Mouse (Mus musculus) olfactory bulb, adult 2 months (tissue): ENCODE data around the gene Ston2. TPM values are rescaled to one million over a fixed set of nuclear protein-coding genes. Genes with fewer than 3 reads are reported as not detected.

Experiments used
- H3K27ac ChIP-seq: fragments of 200-500 bp; 2 replicates; pipeline ENCODE4 v1.5.1; 2012; ENCODE audit warnings: low read depth, low read length; ENCODE audit not compliant: insufficient read depth
- H3K4me1 ChIP-seq: fragments of 200-500 bp; 2 replicates; pipeline ENCODE4 v1.6.1; 2012; ENCODE audit warnings: low read length; ENCODE audit not compliant: control insufficient read depth, insufficient read depth
- H3K4me3 ChIP-seq: fragments of 200-500 bp; 2 replicates; pipeline ENCODE4 v1.5.1; 2012; ENCODE audit warnings: mild to moderate bottlenecking, low read depth, low read length, moderate library complexity; ENCODE audit not compliant: insufficient read depth
- CTCF ChIP-seq: fragments of 200-500 bp; IDR thresholded peaks from 2 replicates; pipeline ENCODE4 v1.5.1; 2012; ENCODE audit warnings: low read depth, mild to moderate bottlenecking, low read length, moderate library complexity; ENCODE audit not compliant: insufficient read depth
- POLR2A ChIP-seq: fragments of 200-500 bp; IDR thresholded peaks from 2 replicates; pipeline ENCODE4 v1.6.1; 2012; ENCODE audit warnings: mild to moderate bottlenecking, low read depth, low read length, moderate library complexity; ENCODE audit not compliant: insufficient read depth
- WGBS: fragments of 180-500 bp; shearing (Covaris S2); methylation state at CpG from one replicate; pipeline ENCODE4 v1.1.7; 2018; 5-methylcytosine and 5-hydroxymethylcytosine counted together
- polyA plus RNA-seq: library from polyadenylated mRNA; stranded (reverse); fragments of >200 nt; gene quantifications from 2 replicates; pipeline ENCODE4 v1.2.4, GENCODE M21; 2012; ENCODE audit warnings: low replicate concordance; ENCODE audit not compliant: missing spikeins, insufficient read depth, insufficient read length

The Ston2 gene
- polyA plus RNA-seq, 1 experiment, result not detected

- no peak overlapping the region for H3K4me3 ChIP-seq
- H3K27ac ChIP-seq, result no peak overlapping the region
- TF ChIP-seq CTCF (no peak), POLR2A (no peak)
- H3K4me1 ChIP-seq, result no peaks in the 10 kb centered on the region
- WGBS, result 92% methylated on average over 5 of the region's 5 CpGs
Observed at GRCm38 (mm10) chr12:91702829-91703228, 85.4 kb downstream of the Ston2 start.

GRCm38 (mm10) chr12:91699451-91700141 lies 88.6 kb downstream of the Ston2 start:
- no peak overlapping the region for H3K27ac ChIP-seq

GRCm38 (mm10) chr12:91696231-91696630 lies 92.0 kb downstream of the Ston2 start:
- 74% methylated on average over 4 of the region's 4 CpGs for WGBS
- no peak overlapping the region for H3K4me3 ChIP-seq
- no peak overlapping the region for H3K27ac ChIP-seq
- TF ChIP-seq POLR2A (no peak), CTCF (no peak)
- no peaks in the 10 kb centered on the region for H3K4me1 ChIP-seq

More at GRCm38 (mm10) chr12:91699451-91700141, 88.6 kb downstream of the Ston2 start:
- 95% methylated on average over 7 of the region's 7 CpGs for WGBS
- TF ChIP-seq POLR2A (no peak), CTCF (no peak)
- Histone ChIP-seq H3K4me1 (no peaks in the 10 kb centered on the region), H3K4me3 (no peak overlapping the region)

GRCm38 (mm10) chr12:91695761-91696160 lies 92.4 kb downstream of the Ston2 start:
- H3K4me1 ChIP-seq, result no peaks in the 10 kb centered on the region
- H3K4me3 ChIP-seq, result no peak overlapping the region
- H3K27ac ChIP-seq, result no peak overlapping the region
- TF ChIP-seq POLR2A, result no peak
- TF ChIP-seq CTCF, result no peak
- 89% methylated on average over 4 of the region's 4 CpGs for WGBS

- no peak overlapping the region for H3K27ac ChIP-seq
- no peak overlapping the region for H3K4me3 ChIP-seq
- no peak for TF ChIP-seq POLR2A
- TF ChIP-seq CTCF, result no peak
- H3K4me1 ChIP-seq, result no peaks in the 10 kb centered on the region
- 91% methylated on average over 4 of the region's 4 CpGs for WGBS
Observed at GRCm38 (mm10) chr12:91694748-91695147, 93.4 kb downstream of the Ston2 start.

GRCm38 (mm10) chr12:91693566-91693965 lies 94.6 kb downstream of the Ston2 start:
- WGBS, result 84% methylated on average over 7 of the region's 7 CpGs
- no peak overlapping the region for H3K4me3 ChIP-seq
- TF ChIP-seq CTCF (no peak), POLR2A (no peak)
- no peaks in the 10 kb centered on the region for H3K4me1 ChIP-seq
- H3K27ac ChIP-seq, result no peak overlapping the region

- no peak overlapping the region for H3K4me3 ChIP-seq
- WGBS, result 84% methylated on average over 3 of the region's 3 CpGs
Observed at GRCm38 (mm10) chr12:91692991-91693390, 95.2 kb downstream of the Ston2 start.

GRCm38 (mm10) chr12:91685674-91686290 lies 102.4 kb downstream of the Ston2 start:
- H3K4me3 ChIP-seq, result no peak overlapping the region
- no peak overlapping the region for H3K27ac ChIP-seq
- 63% methylated on average over 13 of the region's 13 CpGs for WGBS
- no peak for TF ChIP-seq CTCF
- no peak for TF ChIP-seq POLR2A
- H3K4me1 ChIP-seq, result peaks cover 11% of the 10 kb centered on the region

More at GRCm38 (mm10) chr12:91692991-91693390, 95.2 kb downstream of the Ston2 start:
- TF ChIP-seq CTCF (no peak), POLR2A (no peak)
- no peak overlapping the region for H3K27ac ChIP-seq
- H3K4me1 ChIP-seq, result no peaks in the 10 kb centered on the region

- Histone ChIP-seq H3K4me3 (no peak overlapping the region), H3K27ac (0 out of 2 replicates have a peak overlapping the region, but pooled peaks have one; percentile 4), H3K4me1 (peaks cover 11% of the 10 kb centered on the region)
- TF ChIP-seq POLR2A (no peak), CTCF (no peak)
- 49% methylated on average over 11 of the region's 11 CpGs for WGBS
Observed at GRCm38 (mm10) chr12:91684840-91685415, 103.3 kb downstream of the Ston2 start.
